Mouse (Mus musculus) hindbrain, embryonic 11.5 days (tissue): ENCODE data around the gene Pcbp2. TPM values are rescaled to one million over a fixed set of nuclear protein-coding genes. Genes with fewer than 3 reads are reported as not detected.

Source experiments
- ATAC-seq: fragments of 200-750 bp; cut with Nextera tagmentation; 2 replicates; pipeline ENCODE4 v1.8.0; 2017; ENCODE audit warnings: mild to moderate bottlenecking, moderate TSS enrichment, moderate library complexity; ENCODE audit not compliant: low FRiP score
- DNase-seq: peaks from one replicate; pipeline ENCODE4 v3.0.0-alpha.2; 2015; ENCODE audit warnings: low spot score
- H3K27ac ChIP-seq: fragments of 300-500 bp; sonication (generic); 2 replicates; pipeline ENCODE4 v1.5.1; 2014; ENCODE audit warnings: mild to moderate bottlenecking, low read depth, low read length
- H3K27me3 ChIP-seq: fragments of 300-500 bp; sonication (generic); 2 replicates; pipeline ENCODE4 v1.6.1; 2014; ENCODE audit warnings: mild to moderate bottlenecking, low read length, moderate library complexity, mixed read lengths; ENCODE audit not compliant: control insufficient read depth, insufficient read depth
- H3K36me3 ChIP-seq: fragments of 300-500 bp; sonication (generic); 2 replicates; pipeline ENCODE4 v1.6.1; 2014; ENCODE audit warnings: mild to moderate bottlenecking, low read length, moderate library complexity, mixed read lengths; ENCODE audit not compliant: control insufficient read depth, insufficient read depth
- H3K4me1 ChIP-seq: fragments of 300-500 bp; sonication (generic); replicated peaks from 2 replicates; pipeline ENCODE4 v1.6.1; 2014; ENCODE audit warnings: low read length, mixed read lengths; ENCODE audit not compliant: control insufficient read depth, insufficient read depth
- H3K4me2 ChIP-seq: fragments of 300-500 bp; sonication (generic); replicated peaks from 2 replicates; pipeline ENCODE4 v1.6.1; 2014; ENCODE audit warnings: mild to moderate bottlenecking, low read depth, low read length
- H3K4me3 ChIP-seq: fragments of 300-500 bp; sonication (generic); 2 replicates; pipeline ENCODE4 v1.5.1; 2014; ENCODE audit warnings: low read depth, low read length
- H3K9ac ChIP-seq: fragments of 300-500 bp; sonication (generic); 2 replicates; pipeline ENCODE4 v1.6.1; 2014; ENCODE audit warnings: low read depth, low read length
- H3K9me3 ChIP-seq: fragments of 300-500 bp; sonication (generic); 2 replicates; pipeline ENCODE4 v1.6.1; 2016; ENCODE audit warnings: low read length; ENCODE audit not compliant: control insufficient read depth
- WGBS: fragments of 180-500 bp; shearing (Covaris S2); extraction: QIAGEN DNeasy Blood & Tissue Kit; methylation state at CpG from one replicate; pipeline ENCODE4 v1.1.7; 2014; 5-methylcytosine and 5-hydroxymethylcytosine counted together
- polyA plus RNA-seq: library from polyadenylated mRNA; unstranded; fragments of >200 nt; fragmentation: Nextera tagmentation; extraction: Ambion mirVana; gene quantifications from 2 replicates; pipeline ENCODE4 v1.2.1, GENCODE M21; 2014

Pcbp2 gene
- polyA plus RNA-seq, 1 experiment from 2014 or later, result 273 TPM

- Histone ChIP-seq H3K9ac (no peak overlapping the region), H3K4me2 (no peak overlapping the region), H3K4me1 (peaks cover 12% of the 10 kb centered on the region), H3K27ac (peak overlapping the region; percentile 94), H3K36me3 (no peaks in the 10 kb centered on the region), H3K27me3 (no peaks in the 10 kb centered on the region), H3K4me3 (no peak overlapping the region), H3K9me3 (no peaks in the 10 kb centered on the region)
- ATAC-seq, result no peak
- no peak for DNase-seq
- 84% methylated on average over 3 of the region's 3 CpGs for WGBS
These were observed 42.7 kb downstream of the Pcbp2 start for GRCm38 (mm10) chr15:102513004-102513403.

GRCm38 (mm10) chr15:102515261-102515660, 44.9 kb downstream of the Pcbp2 start:
- H3K9ac ChIP-seq, result no peak overlapping the region
- no peak overlapping the region; the same call in 1 of the 2 replicates for H3K4me3 ChIP-seq
- DNase-seq (no peak), ATAC-seq (no peak)
- H3K4me2 ChIP-seq, result peak overlapping the region; percentile 82
- WGBS, result 93% methylated on average over 2 of the region's 2 CpGs
- H3K4me1 ChIP-seq, result peaks cover 15% of the 10 kb centered on the region
- H3K27me3 ChIP-seq, result no peaks in the 10 kb centered on the region
- no peaks in the 10 kb centered on the region for H3K36me3 ChIP-seq
- no peak overlapping the region for H3K27ac ChIP-seq
- no peaks in the 10 kb centered on the region for H3K9me3 ChIP-seq

- Histone ChIP-seq H3K4me1 (peaks cover 15% of the 10 kb centered on the region), H3K27me3 (no peaks in the 10 kb centered on the region), H3K4me2 (peak overlapping the region; percentile 82), H3K36me3 (no peaks in the 10 kb centered on the region), H3K9me3 (no peaks in the 10 kb centered on the region), H3K4me3 (peak overlapping the region; percentile 60), H3K9ac (peak overlapping the region; percentile 79), H3K27ac (no peak overlapping the region)
- no peak for DNase-seq
- 55% methylated on average over 4 of the region's 4 CpGs for WGBS
- no peak for ATAC-seq
These were observed 45.5 kb downstream of the Pcbp2 start for GRCm38 (mm10) chr15:102515791-102516190.

- Histone ChIP-seq H3K4me3 (peak overlapping the region; percentile 60), H3K9me3 (no peaks in the 10 kb centered on the region), H3K27ac (peak overlapping the region; percentile 97), H3K9ac (peak overlapping the region; percentile 79), H3K36me3 (no peaks in the 10 kb centered on the region), H3K4me2 (peak overlapping the region; percentile 82), H3K4me1 (peaks cover 13% of the 10 kb centered on the region), H3K27me3 (no peaks in the 10 kb centered on the region)
- peak; percentile 0; the same call in 1 of the 2 replicates for ATAC-seq
- DNase-seq, result no peak
- WGBS, result 2% methylated on average over 12 of the region's 12 CpGs
These were observed 46.0 kb downstream of the Pcbp2 start for GRCm38 (mm10) chr15:102516293-102516692.

- Histone ChIP-seq H3K9me3 (no peaks in the 10 kb centered on the region), H3K9ac (peak within 1 kb of the TSS; percentile 79), H3K36me3 (0 out of 2 replicates have a peak, but pooled peaks cover 3% of the 10 kb centered on the region), H3K27me3 (no peaks in the 10 kb centered on the region), H3K27ac (peak within 1 kb of the TSS; percentile 97), H3K4me1 (peaks cover 10% of the 10 kb centered on the region), H3K4me2 (peak within 1 kb of the TSS; percentile 82), H3K4me3 (peak within 1 kb of the TSS; percentile 60)
- DNase-seq (peak; percentile 83), ATAC-seq (peak; percentile 36)
- WGBS, result 1% methylated on average over 32 of the region's 43 CpGs
These were observed 46.5 kb downstream of the Pcbp2 start, which contains the start of gene Map3k12 for GRCm38 (mm10) chr15:102516728-102517404. TSS of gene Map3k12 (minus strand) at chr15:102517064.

GRCm38 (mm10) chr15:102517631-102517975, 47.3 kb downstream of the Pcbp2 start:
- WGBS, result 0% methylated on average over 10 of the region's 10 CpGs
- Histone ChIP-seq H3K9me3 (no peaks in the 10 kb centered on the region), H3K36me3 (0 out of 2 replicates have a peak, but pooled peaks cover 3% of the 10 kb centered on the region), H3K4me3 (peak overlapping the region; percentile 60), H3K4me1 (peaks cover 5% of the 10 kb centered on the region), H3K4me2 (peak overlapping the region; percentile 82), H3K27me3 (no peaks in the 10 kb centered on the region), H3K9ac (peak overlapping the region; percentile 79), H3K27ac (peak overlapping the region; percentile 97)
- ATAC-seq (no peak), DNase-seq (no peak)

- ATAC-seq, result peak; percentile 90
- Histone ChIP-seq H3K9ac (peak within 1 kb of the TSS; percentile 91), H3K9me3 (no peaks in the 10 kb centered on the region), H3K4me1 (peaks cover 5% of the 10 kb centered on the region), H3K27me3 (no peaks in the 10 kb centered on the region), H3K4me3 (peak within 1 kb of the TSS; percentile 60), H3K4me2 (peak within 1 kb of the TSS; percentile 82), H3K27ac (peak within 1 kb of the TSS; percentile 97), H3K36me3 (0 out of 2 replicates have a peak, but pooled peaks cover 3% of the 10 kb centered on the region)
- WGBS, result under 1% methylated on average over 60 of the region's 60 CpGs
- DNase-seq, result peak; percentile 98
These were observed 47.9 kb downstream of the Pcbp2 start, which contains the start of gene Tarbp2 for GRCm38 (mm10) chr15:102517976-102518858. TSS of gene Tarbp2 (plus strand) at chr15:102518192.

GRCm38 (mm10) chr15:102518859-102519201, 48.5 kb downstream of the Pcbp2 start:
- WGBS, result 21% methylated on average over 9 of the region's 9 CpGs
- H3K27me3 ChIP-seq, result no peaks in the 10 kb centered on the region
- peaks cover 5% of the 10 kb centered on the region for H3K4me1 ChIP-seq
- ATAC-seq, result no peak; the same call in none of the 2 replicates
- DNase-seq, result no peak
- no peaks in the 10 kb centered on the region for H3K9me3 ChIP-seq
- peak overlapping the region; percentile 91 for H3K9ac ChIP-seq
- peak overlapping the region; percentile 82 for H3K4me2 ChIP-seq
- H3K36me3 ChIP-seq, result 0 out of 2 replicates have a peak, but pooled peaks cover 3% of the 10 kb centered on the region
- H3K4me3 ChIP-seq, result peak overlapping the region; percentile 60
- peak overlapping the region; percentile 97 for H3K27ac ChIP-seq
